In the genomic region with DNA sequence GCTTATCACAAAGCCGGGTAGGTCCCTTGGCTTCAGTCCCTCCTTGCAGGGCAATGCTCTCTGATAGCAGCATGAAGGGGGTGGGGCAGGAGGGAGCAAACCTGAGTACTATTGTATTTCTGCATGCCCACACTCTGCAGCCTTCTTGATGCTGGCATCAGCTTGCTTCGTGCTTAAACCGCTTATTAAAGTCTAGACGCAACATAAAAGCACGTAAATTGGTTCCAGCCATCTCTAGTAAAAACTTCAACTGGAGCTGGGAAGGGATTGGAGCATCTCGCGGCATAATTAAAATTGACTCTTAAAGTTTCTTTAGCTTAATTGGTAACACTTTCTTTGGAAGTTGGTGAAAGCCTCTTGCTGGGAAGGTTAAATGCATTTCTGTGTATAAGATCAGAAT, we compare ENCODE assay signal across 29 mouse cellular contexts.
DNase-seq lines count a peak whose midpoint lies in the region; ATAC-seq and TF ChIP-seq lines count a peak whose summit lies in the region.
"Had no signal": no experiment of that assay in that cellular context is flagged by ENCODE, and none has a peak within 500 bp of the region (broad histone marks: within the 10 kb centered on the region; RNA-seq: fewer than 3 reads in every experiment).

No protein-coding gene starts in this region.

- no peak overlapping the region for H3K9ac ChIP-seq in kidney, postnatal 0 days (ENCODE audit: low read depth, low read length)
- H3K9ac ChIP-seq in embryonic facial prominence, embryonic 13.5 days = no peak overlapping the region
- H3K9ac ChIP-seq in limb, embryonic 12.5 days (replicated peaks) = no peak overlapping the region
- H3K9ac ChIP-seq: heart, embryonic 12.5 days; liver, embryonic 14.5 days; midbrain, embryonic 15.5 days; neural tube, embryonic 13.5 days; stomach, embryonic 15.5 days had no signal

- H3K4me1 ChIP-seq in kidney, postnatal 0 days (replicated peaks; ENCODE audit: insufficient read depth, low read length) = no peaks in the 10 kb centered on the region
- peaks cover 34% of the 10 kb centered on the region for H3K4me1 ChIP-seq in embryonic facial prominence, embryonic 13.5 days
- peaks cover 30% of the 10 kb centered on the region for H3K4me1 ChIP-seq in limb, embryonic 12.5 days (replicated peaks)
- H3K4me1 ChIP-seq: heart, embryonic 12.5 days; midbrain, embryonic 15.5 days; neural tube, embryonic 13.5 days; stomach, embryonic 15.5 days had no signal

- no peak overlapping the region for H3K4me2 ChIP-seq in kidney, postnatal 0 days (ENCODE audit: low read length)
- H3K4me2 ChIP-seq in embryonic facial prominence, embryonic 13.5 days = peak overlapping the region; percentile 43
- peak overlapping the region; percentile 26 for H3K4me2 ChIP-seq in limb, embryonic 12.5 days
- H3K4me2 ChIP-seq: heart, embryonic 12.5 days; midbrain, embryonic 15.5 days; neural tube, embryonic 13.5 days; stomach, embryonic 15.5 days had no signal

- 37% methylated on average over 7 of the region's 7 CpGs for WGBS in kidney, postnatal 0 days
- 8% methylated on average over 7 of the region's 7 CpGs for WGBS in embryonic facial prominence, embryonic 13.5 days
- WGBS in limb, embryonic 12.5 days = 9% methylated on average over 7 of the region's 7 CpGs

- H3K27me3 ChIP-seq in kidney, postnatal 0 days (ENCODE audit: insufficient read depth, low read length) = no peaks in the 10 kb centered on the region
- no peaks in the 10 kb centered on the region for H3K27me3 ChIP-seq in embryonic facial prominence, embryonic 13.5 days
- H3K27me3 ChIP-seq in limb, embryonic 12.5 days = no peaks in the 10 kb centered on the region; the same call in 1 of the 2 replicates
- H3K27me3 ChIP-seq: heart, embryonic 12.5 days; midbrain, embryonic 15.5 days; neural tube, embryonic 13.5 days; stomach, embryonic 15.5 days had no signal

- DNase-seq in kidney, postnatal 0 days (ENCODE audit: low spot score) = peak; percentile 37
- DNase-seq in kidney, postnatal 25 days = no peak
- DNase-seq in embryo, embryonic 10.5 days (ENCODE audit: low spot score) = peak; percentile 51
- DNase-seq in frontal cortex, postnatal 36 days (ENCODE audit: low spot score in 2 of 2) = no peak
- DNase-seq in gastrocnemius, adult 8-10 months (ENCODE audit: low spot score in 2 of 2) = no peak
- no peak for DNase-seq in kidney, adult 11 months
- DNase-seq: adrenal gland, postnatal 36 days; cerebellum, adult 2 months; cerebellum, postnatal 25 days; gastrocnemius, postnatal 10 days; heart, postnatal 10 days; lung, postnatal 4 days; right cerebral cortex, adult 18-20 months; thymus, adult 18-20 months; thymus, postnatal 4 days had no signal

- no peak overlapping the region for H3K27ac ChIP-seq in kidney, postnatal 0 days
- peak overlapping the region; percentile 36 for H3K27ac ChIP-seq in embryonic facial prominence, embryonic 13.5 days
- H3K27ac ChIP-seq in limb, embryonic 12.5 days = no peak overlapping the region
- H3K27ac ChIP-seq: forebrain, embryonic 10.5 days; hindbrain, embryonic 10.5 days; left cerebral cortex, adult 2 months; liver, embryonic 14.5 days; midbrain, embryonic 15.5 days; neural tube, embryonic 13.5 days; stomach, embryonic 15.5 days had no signal

- ATAC-seq in kidney, postnatal 0 days (replicated peaks; ENCODE audit: low FRiP score, low read depth) = no peak
- peak; percentile 68; the same call in 1 of the 2 replicates for ATAC-seq in embryonic facial prominence, embryonic 13.5 days (ENCODE audit: insufficient number of reproducible peaks, insufficient read depth, low FRiP score, low TSS enrichment, low read depth)
- peak; percentile 77 for ATAC-seq in limb, embryonic 12.5 days (ENCODE audit: insufficient number of reproducible peaks, insufficient read depth, low FRiP score, low TSS enrichment, low read depth)
- ATAC-seq: CD4-positive, CD25-positive, alpha-beta regulatory T cell, adult 4 months; hindbrain, embryonic 16.5 days; intestine, embryonic 16.5 days; midbrain, embryonic 15.5 days had no signal

- no peaks in the 10 kb centered on the region for H3K36me3 ChIP-seq in kidney, postnatal 0 days (ENCODE audit: insufficient read depth, low read length)
- H3K36me3 ChIP-seq in embryonic facial prominence, embryonic 13.5 days = no peaks in the 10 kb centered on the region
- H3K36me3 ChIP-seq in limb, embryonic 12.5 days = no peaks in the 10 kb centered on the region
- H3K36me3 ChIP-seq: forebrain, embryonic 10.5 days; heart, embryonic 12.5 days; hindbrain, embryonic 10.5 days; midbrain, embryonic 15.5 days; neural tube, embryonic 13.5 days; stomach, embryonic 15.5 days had no signal

- TF ChIP-seq CTCF in kidney, postnatal 0 days (IDR thresholded peaks at IDR 0.05; ENCODE audit: low read depth) = no peak

- H3K9me3 ChIP-seq in kidney, postnatal 0 days (replicated peaks; ENCODE audit: low read length) = no peaks in the 10 kb centered on the region
- no peaks in the 10 kb centered on the region for H3K9me3 ChIP-seq in embryonic facial prominence, embryonic 13.5 days
- no peaks in the 10 kb centered on the region for H3K9me3 ChIP-seq in limb, embryonic 12.5 days
- H3K9me3 ChIP-seq: forebrain, embryonic 10.5 days; heart, embryonic 12.5 days; hindbrain, embryonic 10.5 days; midbrain, embryonic 15.5 days; neural tube, embryonic 13.5 days; stomach, embryonic 15.5 days had no signal

- H3K4me3 ChIP-seq in kidney, postnatal 0 days (replicated peaks; ENCODE audit: low read depth, low read length) = no peak overlapping the region
- H3K4me3 ChIP-seq in embryonic facial prominence, embryonic 13.5 days = no peak overlapping the region
- no peak overlapping the region for H3K4me3 ChIP-seq in limb, embryonic 12.5 days (replicated peaks)
- H3K4me3 ChIP-seq: forebrain, embryonic 10.5 days; heart, embryonic 12.5 days; hindbrain, embryonic 10.5 days; left cerebral cortex, adult 2 months; midbrain, embryonic 15.5 days; myocyte; neural tube, embryonic 13.5 days; stomach, embryonic 15.5 days had no signal

Comparison
In these comparisons a context has a peak if more than half of its experiments do, and no peak if none do; other contexts are left out.
1. DNase-seq: peak in kidney, postnatal 0 days (single experiment) and embryo, embryonic 10.5 days (single experiment); none in kidney, postnatal 25 days (0 of 2), frontal cortex, postnatal 36 days (0 of 2), gastrocnemius, adult 8-10 months (0 of 2) and kidney, adult 11 months (single experiment).